Mouse (Mus musculus) thymus, adult 2 months (tissue): ENCODE results near the gene Rad51b.

ENCODE experiments used
- CTCF ChIP-seq: fragments of 200-500 bp; IDR thresholded peaks from 2 replicates; pipeline ENCODE4 v1.5.1; 2012; ENCODE audit warnings: mild to moderate bottlenecking, control low read depth, low read length, moderate library complexity, borderline replicate concordance; ENCODE audit not compliant: control insufficient read depth, poor library complexity, insufficient read depth; ENCODE audit errors: extremely low read depth
- POLR2A ChIP-seq: fragments of 200-500 bp; IDR thresholded peaks from 2 replicates; pipeline ENCODE4 v1.6.1; 2012; ENCODE audit warnings: mild to moderate bottlenecking, low read length, control low read depth, moderate library complexity; ENCODE audit not compliant: control insufficient read depth, poor library complexity, insufficient read depth; ENCODE audit errors: extremely low read depth

- no peak for TF ChIP-seq POLR2A
- no peak for TF ChIP-seq CTCF
These were observed 57.5 kb downstream of the Rad51b start for GRCm38 (mm10) chr12:79354621-79355020.
